Mouse (Mus musculus) urinary bladder, adult 2 months (tissue): Measurements from ENCODE around the gene Ces2c. TPM values are rescaled to one million over a fixed set of nuclear protein-coding genes. Genes with fewer than 3 reads are reported as not detected.
"Not testable (repeated sequence)": the region's sequence is repeated elsewhere in the genome, so short reads cannot be mapped to it uniquely, and the experiment has no call there.

ENCODE experiments used
- DNase-seq: peaks from one replicate; pipeline ENCODE4 v3.0.0; 2022; ENCODE audit warnings: low spot score
- polyA plus RNA-seq: library from polyadenylated mRNA; depleted of rRNA; stranded (reverse); fragments of >200 nt; gene quantifications from 2 replicates; pipeline ENCODE4 v1.2.3, GENCODE M21; 2012; rRNA removed

The Ces2c gene
- 0.22 and 0.41 TPM in 2 replicates for polyA plus RNA-seq

- DNase-seq = no peak
Measured at GRCm38 (mm10) chr8:104846831-104847230, at the start of gene Ces2c. TSS of gene Ces2c (plus strand) at chr8:104847068.

- DNase-seq = no peak
Measured at GRCm38 (mm10) chr8:104799385-104799784, 47.5 kb upstream of the Ces2c start.

- no peak for DNase-seq
Measured at GRCm38 (mm10) chr8:104806127-104806526, 40.7 kb upstream of the Ces2c start.

GRCm38 (mm10) chr8:104808542-104809413, 38.1 kb upstream of the Ces2c start:
- DNase-seq = no peak

- no peak for DNase-seq
Measured at GRCm38 (mm10) chr8:104809436-104809835, 37.4 kb upstream of the Ces2c start.

- no peak for DNase-seq
Measured at GRCm38 (mm10) chr8:104826912-104827311, 20.0 kb upstream of the Ces2c start.

GRCm38 (mm10) chr8:104828221-104828620, 18.6 kb upstream of the Ces2c start:
- no peak for DNase-seq

- DNase-seq = no peak
Measured at GRCm38 (mm10) chr8:104831440-104831839, 15.4 kb upstream of the Ces2c start, which contains the start of gene Ces2b. TSS of gene Ces2b (plus strand) at chr8:104831572.

- no peak for DNase-seq
Measured at GRCm38 (mm10) chr8:104841360-104842078, 5.3 kb upstream of the Ces2c start.

GRCm38 (mm10) chr8:104847741-104848462, 1.0 kb downstream of the Ces2c start:
- DNase-seq = no peak

GRCm38 (mm10) chr8:104866844-104867531, 20.1 kb downstream of the Ces2c start:
- DNase-seq = not testable (repeated sequence)

- DNase-seq = not testable (repeated sequence)
Measured at GRCm38 (mm10) chr8:104868876-104869275, 22.0 kb downstream of the Ces2c start.

- DNase-seq = not testable (repeated sequence)
Measured at GRCm38 (mm10) chr8:104886223-104886926, 39.5 kb downstream of the Ces2c start.

- DNase-seq = no peak
Measured at GRCm38 (mm10) chr8:104901746-104902145, 54.9 kb downstream of the Ces2c start.

Other genes starting within 250 kb of the Ces2c start
- not detected in 2 replicates for gene Cdh16, start 222.7 kb upstream of the Ces2c start, polyA plus RNA-seq
- gene Rrad, start 215.7 kb upstream of the Ces2c start, polyA plus RNA-seq = 10.3 and 13.4 TPM in 2 replicates
- gene Ciao2b, start 205.1 kb upstream of the Ces2c start, polyA plus RNA-seq = 53.2 and 69.5 TPM in 2 replicates
- 0.09 and 0.11 TPM in 2 replicates for gene Ces2a, start 113.1 kb upstream of the Ces2c start, polyA plus RNA-seq
- 4.1 and 4.6 TPM in 2 replicates for gene Ces2b, start 15.5 kb upstream of the Ces2c start, polyA plus RNA-seq
- 3.8 and 4.0 TPM in 2 replicates for gene Ces2e, start 79.2 kb downstream of the Ces2c start, polyA plus RNA-seq
- gene Ces2f, start 100.3 kb downstream of the Ces2c start, polyA plus RNA-seq = 2.2 and 2.5 TPM in 2 replicates
- gene Ces2g, start 114.7 kb downstream of the Ces2c start, polyA plus RNA-seq = 26.0 and 32.8 TPM in 2 replicates
- not detected in 2 replicates for gene Ces2h, start 153.8 kb downstream of the Ces2c start, polyA plus RNA-seq
- 0.04 TPM in 1 of 2 replicates, not detected in the other for gene Ces3a, start 201.5 kb downstream of the Ces2c start, polyA plus RNA-seq
- not detected in 2 replicates for gene Ces3b, start 236.7 kb downstream of the Ces2c start, polyA plus RNA-seq